Mouse (Mus musculus) testis, adult 2 months (tissue): ENCODE measurements around the gene Cacna1c. TPM values are rescaled to one million over a fixed set of nuclear protein-coding genes. Genes with fewer than 3 reads are reported as not detected.

Source experiments
- H3K27ac ChIP-seq: fragments of 200-500 bp; 2 replicates; pipeline ENCODE4 v1.5.1; 2012; ENCODE audit warnings: low read depth, low read length; ENCODE audit not compliant: control insufficient read depth, insufficient read depth
- H3K27me3 ChIP-seq: fragments of 200-500 bp; 2 replicates; pipeline ENCODE4 v1.6.1; 2012; ENCODE audit warnings: mild to moderate bottlenecking, low read length, moderate library complexity; ENCODE audit not compliant: control insufficient read depth, insufficient read depth
- H3K36me3 ChIP-seq: fragments of 200-500 bp; 2 replicates; pipeline ENCODE4 v1.6.1; 2012; ENCODE audit warnings: mild to moderate bottlenecking, low read length; ENCODE audit not compliant: control insufficient read depth, insufficient read depth
- H3K4me1 ChIP-seq: fragments of 200-500 bp; 2 replicates; pipeline ENCODE4 v1.6.1; 2012; ENCODE audit warnings: low read length; ENCODE audit not compliant: control insufficient read depth, insufficient read depth
- H3K4me3 ChIP-seq: fragments of 200-500 bp; 2 replicates; pipeline ENCODE4 v1.5.1; 2012; ENCODE audit warnings: low read depth, mild to moderate bottlenecking, low read length, moderate library complexity, mixed read lengths; ENCODE audit not compliant: control insufficient read depth
- CTCF ChIP-seq: fragments of 200-500 bp; IDR thresholded peaks from 2 replicates; pipeline ENCODE4 v1.5.1; 2012; ENCODE audit warnings: low read depth, mild to moderate bottlenecking, inconsistent platforms, low read length, moderate library complexity; ENCODE audit not compliant: control insufficient read depth, insufficient read depth, insufficient replicate concordance
- POLR2A ChIP-seq: fragments of 200-500 bp; IDR thresholded peaks from 2 replicates; pipeline ENCODE4 v1.6.1; 2012; ENCODE audit warnings: low read depth, mild to moderate bottlenecking, inconsistent platforms, low read length, moderate library complexity; ENCODE audit not compliant: control insufficient read depth
- polyA plus RNA-seq: library from polyadenylated mRNA; depleted of rRNA; stranded (reverse); fragments of >200 nt; gene quantifications from 2 replicates; pipeline ENCODE4 v1.2.3, GENCODE M21; 2012

Gene Cacna1c
- polyA plus RNA-seq, 1 experiment: 1.8 TPM

GRCm38 (mm10) chr6:118737078-118737477 lies 459.1 kb downstream of the Cacna1c start:
- TF ChIP-seq CTCF: no peak
- TF ChIP-seq POLR2A: no peak
- H3K4me3 ChIP-seq: no peak overlapping the region
- H3K27me3 ChIP-seq: no peaks in the 10 kb centered on the region
- H3K27ac ChIP-seq: no peak overlapping the region
- H3K36me3 ChIP-seq: no peaks in the 10 kb centered on the region
- H3K4me1 ChIP-seq: no peaks in the 10 kb centered on the region

- Histone ChIP-seq H3K27me3 (no peaks in the 10 kb centered on the region), H3K27ac (no peak overlapping the region), H3K36me3 (no peaks in the 10 kb centered on the region), H3K4me1 (no peaks in the 10 kb centered on the region), H3K4me3 (no peak overlapping the region)
- TF ChIP-seq CTCF (no peak), POLR2A (no peak)
These were observed 459.7 kb downstream of the Cacna1c start for GRCm38 (mm10) chr6:118736491-118736890.

- H3K36me3 ChIP-seq: no peaks in the 10 kb centered on the region
- no peaks in the 10 kb centered on the region for H3K4me1 ChIP-seq
- no peak overlapping the region for H3K4me3 ChIP-seq
- no peak overlapping the region for H3K27ac ChIP-seq
- TF ChIP-seq CTCF (no peak), POLR2A (no peak)
- H3K27me3 ChIP-seq: no peaks in the 10 kb centered on the region
These were observed 461.1 kb downstream of the Cacna1c start for GRCm38 (mm10) chr6:118735145-118735544.

GRCm38 (mm10) chr6:118731937-118732336 lies 464.3 kb downstream of the Cacna1c start:
- Histone ChIP-seq H3K27me3 (no peaks in the 10 kb centered on the region), H3K4me3 (no peak overlapping the region), H3K36me3 (no peaks in the 10 kb centered on the region), H3K27ac (no peak overlapping the region), H3K4me1 (no peaks in the 10 kb centered on the region)
- TF ChIP-seq POLR2A (no peak), CTCF (no peak)

- no peaks in the 10 kb centered on the region for H3K4me1 ChIP-seq
- no peak overlapping the region for H3K27ac ChIP-seq
- no peaks in the 10 kb centered on the region for H3K36me3 ChIP-seq
- no peak for TF ChIP-seq CTCF
- no peak for TF ChIP-seq POLR2A
- H3K4me3 ChIP-seq: no peak overlapping the region
- H3K27me3 ChIP-seq: no peaks in the 10 kb centered on the region
These were observed 471.3 kb downstream of the Cacna1c start for GRCm38 (mm10) chr6:118724908-118725307.

- TF ChIP-seq CTCF: no peak
- no peak for TF ChIP-seq POLR2A
- Histone ChIP-seq H3K4me1 (no peaks in the 10 kb centered on the region), H3K27ac (no peak overlapping the region), H3K36me3 (no peaks in the 10 kb centered on the region), H3K4me3 (no peak overlapping the region), H3K27me3 (no peaks in the 10 kb centered on the region)
These were observed 471.8 kb downstream of the Cacna1c start for GRCm38 (mm10) chr6:118724388-118724787.

GRCm38 (mm10) chr6:118722336-118722735 lies 473.9 kb downstream of the Cacna1c start:
- no peak overlapping the region for H3K4me3 ChIP-seq
- no peaks in the 10 kb centered on the region for H3K36me3 ChIP-seq
- no peaks in the 10 kb centered on the region for H3K4me1 ChIP-seq
- H3K27ac ChIP-seq: no peak overlapping the region
- H3K27me3 ChIP-seq: no peaks in the 10 kb centered on the region
- TF ChIP-seq CTCF (no peak), POLR2A (no peak)

- no peaks in the 10 kb centered on the region for H3K36me3 ChIP-seq
- H3K27me3 ChIP-seq: no peaks in the 10 kb centered on the region
- H3K4me3 ChIP-seq: no peak overlapping the region
- no peak for TF ChIP-seq POLR2A
- TF ChIP-seq CTCF: no peak
- H3K4me1 ChIP-seq: no peaks in the 10 kb centered on the region
- H3K27ac ChIP-seq: no peak overlapping the region
These were observed 476.7 kb downstream of the Cacna1c start for GRCm38 (mm10) chr6:118719486-118719885.
